Mouse (Mus musculus) embryonic stem cell, embryonic (primary cell): ENCODE measurements at regions not wholly inside any gene's neighbourhood (a gene's known extent, or its start where the extent isn't known, plus 50 kb on each side); places are given as distances from the start of the nearest gene placed in this dataset.

Experiments used
- CTCF ChIA-PET, 4 experiments: fragments of 300-600 bp in 2 of 4; fragments of 350-600 bp in 2 of 4; sonication (Branson Sonifier 250); formaldehyde crosslinking; loops; one replicate each; lab custom pipeline; 2022; ENCODE audit warnings: inconsistent platforms in 2 of 4; lab: Charles Lee
- POLR2A ChIA-PET, 4 experiments: fragments of 300-600 bp in 2 of 4; fragments of 350-600 bp in 2 of 4; sonication (Branson Sonifier 250); formaldehyde crosslinking; loops; one replicate each; lab custom pipeline; 2022; ENCODE audit warnings: antibody characterized with exemption in 4 of 4, inconsistent platforms in 1 of 4; lab: Charles Lee

DNA sequence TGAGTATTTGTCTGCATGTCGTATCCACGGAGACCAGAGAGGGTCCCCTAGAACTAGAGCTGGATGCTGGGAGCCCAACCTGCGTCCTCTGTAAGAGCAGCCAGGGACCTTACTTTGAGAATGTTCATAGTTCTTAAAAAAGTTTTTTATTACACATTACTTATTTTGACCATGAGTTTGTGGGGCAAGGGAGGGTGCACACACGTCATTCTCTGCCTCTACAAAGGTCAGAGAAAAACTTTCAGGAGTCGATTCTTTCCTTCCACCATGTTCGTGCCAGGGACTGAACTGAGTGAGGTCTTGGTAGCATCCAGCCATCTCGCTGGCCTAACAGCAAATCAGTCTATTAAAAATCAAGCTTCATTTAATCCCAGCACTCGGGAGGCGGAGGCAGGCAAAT lies 111.9 kb upstream of the Ubr2 start:
- CTCF ChIA-PET = no interaction called here
- POLR2A ChIA-PET = interaction anchor here in 1 of 4 experiments (0.6 kb wide), 1 partner anchor 114 kb away, joined by 3 read pairs; no protein-coding TSS in a partner anchor

- ChIA-PET POLR2A (interaction anchor here in 3 of 4 experiments (0.5 to 1.3 kb wide), 5 partner anchors 26 to 271 kb away, joined by 3 to 4 read pairs (median 4); no protein-coding TSS in a partner anchor), CTCF (interaction anchor here in 2 of 4 experiments (0.6 to 0.7 kb wide), 4 partner anchors 53 to 833 kb away, joined by 3 to 4 read pairs (median 4); no protein-coding TSS in a partner anchor)
Observed at GRCm38 (mm10) chr17:47118010-47118409, 107.7 kb upstream of the Ubr2 start.

- ChIA-PET POLR2A (interaction anchor here (0.6 to 2.2 kb wide), 21 partner anchors 14 to 913 kb away, joined by 3 to 14 read pairs (median 3); partner anchors contain the start of genes Polh (in 1 of the 4) and Xpo5 (in 1 of the 4)), CTCF (interaction anchor here (0.5 to 1.8 kb wide), 64 partner anchors 11 to 1514 kb away, joined by 3 to 13 read pairs (median 4); partner anchors contain the start of genes Abcc10 (in 1 of the 4) and Mymx (in 1 of the 4))
Observed at GRCm38 (mm10) chr17:47115754-47116153, 105.4 kb upstream of the Ubr2 start.

GRCm38 (mm10) chr17:47115141-47115540 lies 104.8 kb upstream of the Ubr2 start:
- ChIA-PET CTCF (interaction anchor here (0.5 to 1.8 kb wide), 49 partner anchors 12 to 1190 kb away, joined by 3 to 13 read pairs (median 4); partner anchors contain the start of gene Abcc10 (in 1 of the 4)), POLR2A (interaction anchor here in 2 of 4 experiments (0.7 to 2.2 kb wide), 10 partner anchors 23 to 252 kb away, joined by 3 to 11 read pairs (median 3); no protein-coding TSS in a partner anchor)

GRCm38 (mm10) chr17:47114736-47115135 lies 104.4 kb upstream of the Ubr2 start:
- POLR2A ChIA-PET = interaction anchor here in 3 of 4 experiments (0.7 to 2.2 kb wide), 3 partner anchors 22 to 181 kb away, joined by 3 to 11 read pairs (median 8); no protein-coding TSS in a partner anchor
- CTCF ChIA-PET = interaction anchor here in 3 of 4 experiments (0.6 to 1.8 kb wide), 8 partner anchors 12 to 428 kb away, joined by 3 to 8 read pairs (median 5); no protein-coding TSS in a partner anchor

GRCm38 (mm10) chr17:47112556-47113225 lies 102.3 kb upstream of the Ubr2 start:
- ChIA-PET POLR2A (interaction anchor here in 2 of 4 experiments (0.6 to 1.2 kb wide), 4 partner anchors 27 to 79 kb away, joined by 3 read pairs; no protein-coding TSS in a partner anchor), CTCF (interaction anchor here (0.5 to 1.2 kb wide), 11 partner anchors 20 to 216 kb away, joined by 3 to 7 read pairs (median 3); no protein-coding TSS in a partner anchor)

DNA sequence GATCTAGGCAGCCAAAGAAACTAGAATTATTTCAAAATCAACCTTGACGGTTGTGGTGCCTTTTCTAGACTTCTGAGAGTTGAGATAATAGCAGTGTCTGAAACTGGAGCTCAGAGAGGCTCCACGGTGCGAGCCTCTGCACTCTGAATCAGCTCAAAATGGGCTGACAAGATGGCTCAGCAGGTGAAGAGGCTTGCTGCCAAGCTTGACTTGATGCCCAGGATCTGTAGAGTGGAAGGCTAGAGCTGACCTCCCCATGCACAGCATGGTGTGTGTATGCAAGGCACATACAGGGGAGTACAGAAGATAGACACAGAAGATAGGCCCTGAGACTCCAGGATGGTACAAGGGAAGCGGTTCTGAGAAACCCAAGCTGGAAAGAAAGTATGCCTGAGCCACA lies 100.5 kb upstream of the Ubr2 start:
- ChIA-PET CTCF (interaction anchor here (0.6 to 1.3 kb wide), 7 partner anchors 22 to 283 kb away, joined by 3 to 6 read pairs (median 3); partner anchors contain the start of gene Tbcc (in 1 of the 4)), POLR2A (interaction anchor here in 3 of 4 experiments (0.6 to 2.2 kb wide), 5 partner anchors 11 to 84 kb away, joined by 3 to 13 read pairs (median 5); no protein-coding TSS in a partner anchor)

GRCm38 (mm10) chr17:47104328-47104727 lies 94.0 kb upstream of the Ubr2 start:
- ChIA-PET CTCF (interaction anchor here in 3 of 4 experiments (0.5 to 0.6 kb wide), 3 partner anchors 12 to 127 kb away, joined by 3 to 5 read pairs (median 3); no protein-coding TSS in a partner anchor), POLR2A (interaction anchor here in 1 of 4 experiments (1.0 kb wide), 1 partner anchor 13 kb away, joined by 3 read pairs; no protein-coding TSS in a partner anchor)

DNA sequence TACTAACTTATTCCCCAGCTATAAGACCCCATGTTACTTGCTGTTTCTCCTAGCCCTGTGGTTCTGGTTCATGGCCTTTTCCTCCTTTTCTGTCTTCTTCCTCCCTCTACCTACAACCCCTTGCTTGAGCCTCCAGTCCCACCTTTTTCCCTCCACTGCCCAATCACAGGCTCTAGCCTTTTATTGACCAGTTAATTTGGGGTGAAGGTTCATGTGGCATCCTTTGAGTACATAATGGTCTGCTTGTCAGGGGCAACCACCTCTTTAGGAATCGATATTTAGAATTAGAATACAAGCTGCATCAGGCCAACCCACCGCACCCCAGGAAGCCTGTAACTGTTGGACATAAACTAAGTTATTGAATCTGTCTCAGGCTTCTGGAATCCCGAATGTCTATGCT lies 84.8 kb upstream of the Ubr2 start:
- ChIA-PET POLR2A (no interaction called here), CTCF (no interaction called here)

DNA sequence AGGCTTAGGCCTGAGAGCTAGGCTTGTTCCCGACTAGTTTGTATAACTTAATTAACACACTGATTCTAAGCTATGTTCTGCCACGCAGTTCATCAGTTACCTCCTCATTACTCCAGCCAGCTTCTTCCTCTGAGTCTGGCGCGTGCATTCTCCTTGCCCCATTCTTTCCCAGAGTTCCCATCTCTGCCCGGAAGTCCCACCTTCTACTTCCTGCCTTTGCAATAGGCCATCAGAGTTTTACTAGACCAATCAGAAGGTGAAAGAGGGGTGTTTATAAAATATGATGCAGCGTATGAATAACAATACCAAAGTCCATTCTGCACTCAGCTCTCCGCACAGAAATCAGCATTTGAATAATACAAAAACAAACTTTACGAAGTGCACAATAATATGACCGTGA lies 81.7 kb upstream of the Ubr2 start:
- ChIA-PET CTCF (interaction anchor here in 2 of 4 experiments (0.5 to 1.2 kb wide), 4 partner anchors 12 to 204 kb away, joined by 3 to 6 read pairs (median 4); no protein-coding TSS in a partner anchor), POLR2A (interaction anchor here in 3 of 4 experiments (0.6 to 2.5 kb wide), 66 partner anchors 8 to 480 kb away, joined by 3 to 13 read pairs (median 4); partner anchors contain the start of genes Tbcc (in 2 of the 3), Guca1b (in 1 of the 3), Ppp2r5d (in 1 of the 3) and Prph2 (in 1 of the 3))

GRCm38 (mm10) chr17:47089769-47090168 lies 79.4 kb upstream of the Ubr2 start:
- POLR2A ChIA-PET = interaction anchor here in 1 of 4 experiments (0.9 to 1.8 kb wide), 4 partner anchors 11 to 361 kb away, joined by 3 to 5 read pairs (median 4); no protein-coding TSS in a partner anchor

DNA sequence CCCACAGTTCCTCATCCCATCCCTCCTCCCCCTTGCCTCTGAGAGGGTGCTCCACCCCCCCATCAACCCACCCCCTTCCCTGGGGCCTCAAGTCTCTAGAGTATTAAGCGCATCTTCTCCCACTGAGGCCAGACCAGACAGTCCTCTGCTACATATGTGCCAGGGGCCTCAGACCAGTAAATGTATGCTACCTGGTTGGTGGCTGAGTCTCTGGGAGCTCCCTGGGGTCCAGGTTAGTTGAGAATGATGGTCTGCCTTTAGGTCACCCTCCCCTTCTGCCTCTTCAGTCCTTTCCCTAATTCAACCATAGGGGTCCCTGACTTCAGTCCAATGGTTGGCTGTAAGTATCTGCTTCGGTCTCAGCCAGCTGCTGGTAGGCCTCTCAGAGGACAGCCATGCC lies 58.9 kb upstream of the Ubr2 start:
- ChIA-PET CTCF (interaction anchor here in 1 of 4 experiments (0.6 kb wide), 1 partner anchor 9 kb away, joined by 3 read pairs; no protein-coding TSS in a partner anchor), POLR2A (interaction anchor here in 2 of 4 experiments (0.6 to 1.0 kb wide), 2 partner anchors 23 to 389 kb away, joined by 6 to 7 read pairs; partner anchors contain the start of gene Klhdc3 (in 1 of the 2))

More at GRCm38 (mm10) chr17:47089769-47090168, 79.4 kb upstream of the Ubr2 start:
- CTCF ChIA-PET = interaction anchor here in 3 of 4 experiments (0.8 to 1.5 kb wide), 4 partner anchors 26 to 51 kb away, joined by 3 to 4 read pairs (median 3); no protein-coding TSS in a partner anchor

- CTCF ChIA-PET = interaction anchor here in 3 of 4 experiments (0.5 to 1.4 kb wide), 5 partner anchors 47 to 408 kb away, joined by 3 to 4 read pairs (median 3); no protein-coding TSS in a partner anchor
Observed at GRCm38 (mm10) chr17:47065307-47065901, 55.0 kb upstream of the Ubr2 start.

DNA sequence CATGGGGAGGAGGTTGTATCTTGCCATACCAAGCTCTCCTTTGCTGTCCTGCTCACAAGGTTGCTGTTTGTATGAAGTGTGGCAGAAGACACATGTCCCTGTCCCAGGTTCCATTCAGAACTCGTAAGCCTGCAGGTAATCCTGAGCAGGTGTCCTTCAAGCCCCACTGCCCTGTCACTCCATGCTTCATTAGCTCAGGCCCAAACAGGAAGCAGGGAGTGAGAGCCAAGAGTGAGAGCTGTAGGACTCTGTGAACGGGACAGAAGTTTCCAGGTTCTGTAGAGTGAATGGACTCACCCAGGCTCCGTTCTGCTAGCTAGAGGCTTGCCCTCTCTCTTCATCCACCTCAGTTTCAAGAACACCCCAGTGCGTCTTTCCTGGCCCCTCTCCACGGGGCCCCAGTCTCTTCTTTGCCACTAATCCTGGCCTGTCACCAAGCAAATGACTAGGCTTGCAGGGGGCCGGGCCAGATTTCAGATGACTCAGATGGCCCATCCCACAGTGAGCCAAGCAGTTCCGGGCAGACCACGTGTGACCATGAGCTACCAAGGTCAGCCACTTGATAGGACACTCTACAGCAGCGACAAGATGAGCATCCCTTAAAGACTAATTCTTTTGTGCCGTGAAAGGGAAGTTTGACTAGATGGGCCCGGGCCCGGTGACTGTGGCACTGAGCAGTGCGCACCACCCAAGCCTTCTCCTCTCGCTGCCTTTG lies 54.4 kb upstream of the Ubr2 start:
- CTCF ChIA-PET = interaction anchor here in 3 of 4 experiments (0.5 to 1.4 kb wide), 6 partner anchors 48 to 408 kb away, joined by 3 to 4 read pairs (median 3); no protein-coding TSS in a partner anchor
- POLR2A ChIA-PET = interaction anchor here in 2 of 4 experiments (0.6 to 2.2 kb wide), 14 partner anchors 9 to 531 kb away, joined by 3 to 13 read pairs (median 4); no protein-coding TSS in a partner anchor

More at GRCm38 (mm10) chr17:47065307-47065901, 55.0 kb upstream of the Ubr2 start:
- POLR2A ChIA-PET = interaction anchor here in 2 of 4 experiments (0.6 to 2.2 kb wide), 11 partner anchors 9 to 530 kb away, joined by 3 to 13 read pairs (median 4); no protein-coding TSS in a partner anchor

DNA sequence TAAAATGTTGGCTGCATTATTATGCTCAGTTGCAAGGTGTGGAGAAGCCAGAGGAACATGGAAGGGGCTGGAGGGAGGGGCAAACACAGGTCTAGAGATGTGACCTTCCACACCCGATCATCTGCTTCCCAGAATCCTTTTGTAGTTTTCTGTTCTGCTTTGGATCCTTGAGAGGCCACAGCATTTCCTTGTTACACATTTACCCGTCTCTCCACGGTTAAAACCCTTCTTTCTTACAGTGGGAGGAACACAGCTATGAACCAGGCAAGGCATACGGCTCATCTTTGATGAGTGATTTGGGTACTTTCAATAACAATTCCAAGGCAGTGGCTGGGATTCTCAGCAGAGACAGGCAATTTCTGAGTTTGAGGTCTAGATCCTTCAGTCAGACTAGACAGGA lies 53.6 kb upstream of the Ubr2 start:
- POLR2A ChIA-PET = interaction anchor here in 2 of 4 experiments (0.7 to 1.8 kb wide), 5 partner anchors 10 to 253 kb away, joined by 3 to 13 read pairs (median 4); no protein-coding TSS in a partner anchor
- CTCF ChIA-PET = no interaction called here

DNA sequence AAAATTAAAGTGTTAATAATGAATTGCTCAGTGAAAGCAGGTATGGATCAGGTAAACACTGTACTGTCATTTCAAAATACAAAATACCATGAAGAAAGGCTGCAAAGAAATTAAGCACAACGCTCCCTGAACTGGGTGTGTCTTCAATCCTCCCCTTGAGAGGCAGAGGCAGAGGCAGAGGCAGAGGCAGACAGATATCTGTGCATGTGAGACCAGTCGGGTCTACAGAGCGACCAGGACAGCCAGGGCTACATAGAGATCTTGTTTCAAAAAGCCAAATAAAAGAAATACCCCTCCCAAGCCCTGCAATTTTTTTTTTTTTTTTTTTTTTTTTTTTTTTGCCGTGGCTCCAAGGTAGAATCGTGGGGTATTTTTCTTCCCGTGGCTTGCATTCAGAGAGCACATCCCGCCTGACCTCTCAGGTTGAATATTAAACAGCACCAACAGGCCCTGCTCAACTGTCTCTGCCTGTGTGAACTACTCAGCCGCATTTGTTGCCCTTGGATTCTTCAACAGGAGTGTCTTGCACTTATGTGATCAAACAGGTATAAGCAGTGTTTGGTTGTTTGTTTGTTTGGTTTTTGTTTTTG lies 50.8 kb upstream of the Ubr2 start:
- POLR2A ChIA-PET = interaction anchor here in 1 of 4 experiments (1.8 kb wide), 1 partner anchor 31 kb away, joined by 7 read pairs; no protein-coding TSS in a partner anchor

More for the DNA sequence above, 50.8 kb upstream of the Ubr2 start:
- CTCF ChIA-PET = interaction anchor here in 1 of 4 experiments (1.6 kb wide), 1 partner anchor 169 kb away, joined by 3 read pairs; no protein-coding TSS in a partner anchor
